In the genomic region with DNA sequence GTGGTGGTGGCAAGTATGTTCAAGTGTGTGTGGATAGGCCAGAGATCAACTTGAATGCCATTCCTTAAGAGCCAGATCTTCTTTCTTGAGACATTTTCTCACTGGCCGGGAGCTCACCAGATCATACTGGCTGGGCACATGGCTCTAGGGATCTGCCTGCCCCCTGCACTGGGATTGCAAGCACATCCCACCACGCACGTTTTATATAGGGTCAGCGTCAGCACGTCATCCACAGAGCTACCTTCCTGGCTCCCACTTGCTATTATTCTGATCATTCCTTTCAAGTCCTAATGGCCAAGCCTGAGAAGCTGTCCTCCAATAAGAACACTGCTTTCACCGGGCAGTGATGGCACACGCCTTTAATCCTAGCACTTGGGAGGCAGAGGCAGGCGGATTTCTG, we compare ENCODE assay signal across 23 mouse cellular contexts.
DNase-seq lines count a peak whose midpoint lies in the region; ATAC-seq lines count a peak whose summit lies in the region.
"Had no signal": no experiment of that assay in that cellular context is flagged by ENCODE, and none has a peak within 500 bp of the region (broad histone marks: within the 10 kb centered on the region; RNA-seq: fewer than 3 reads in every experiment).

No protein-coding gene starts in this region.

- no peak for ATAC-seq in intestine, embryonic 14.5 days (replicated peaks; ENCODE audit: low FRiP score, low TSS enrichment, low read depth)
- ATAC-seq in intestine, embryonic 15.5 days = no peak
- ATAC-seq: activated CD4-positive, CD25-positive, alpha-beta regulatory T cell, adult 4 months; CD4-positive, CD25-positive, alpha-beta regulatory T cell, adult 4 months; forebrain, embryonic 14.5 days; forebrain, embryonic 16.5 days; Patski had no signal

- no peaks in the 10 kb centered on the region for H3K9me3 ChIP-seq in intestine, embryonic 14.5 days (ENCODE audit: control insufficient read depth, low read length)
- H3K9me3 ChIP-seq in intestine, embryonic 15.5 days = no peaks in the 10 kb centered on the region
- H3K9me3 ChIP-seq: embryonic facial prominence, embryonic 13.5 days; forebrain, embryonic 10.5 days; forebrain, embryonic 12.5 days; G1E had no signal

- H3K36me3 ChIP-seq in intestine, embryonic 14.5 days (ENCODE audit: control insufficient read depth, insufficient read depth, low read length) = no peaks in the 10 kb centered on the region
- no peaks in the 10 kb centered on the region for H3K36me3 ChIP-seq in intestine, embryonic 15.5 days
- H3K36me3 ChIP-seq: embryonic facial prominence, embryonic 13.5 days; embryonic facial prominence, embryonic 15.5 days; forebrain, embryonic 10.5 days; forebrain, embryonic 12.5 days; G1E had no signal

- H3K27ac ChIP-seq in intestine, embryonic 14.5 days (ENCODE audit: low read depth) = no peak overlapping the region
- no peak overlapping the region for H3K27ac ChIP-seq in intestine, embryonic 15.5 days
- H3K27ac ChIP-seq: embryonic facial prominence, embryonic 13.5 days; embryonic facial prominence, embryonic 15.5 days; forebrain, embryonic 10.5 days; forebrain, embryonic 12.5 days had no signal

- H3K9ac ChIP-seq in intestine, embryonic 14.5 days (ENCODE audit: low read length) = no peak overlapping the region
- no peak overlapping the region for H3K9ac ChIP-seq in intestine, embryonic 15.5 days
- H3K9ac ChIP-seq: embryonic facial prominence, embryonic 13.5 days; embryonic facial prominence, embryonic 15.5 days; forebrain, embryonic 12.5 days had no signal

- WGBS in intestine, embryonic 14.5 days = 95% methylated on average over 8 of the region's 8 CpGs
- WGBS in intestine, embryonic 15.5 days = 91% methylated on average over 8 of the region's 8 CpGs

- H3K27me3 ChIP-seq in intestine, embryonic 14.5 days (replicated peaks; ENCODE audit: control insufficient read depth, insufficient read depth, low read length) = no peaks in the 10 kb centered on the region
- no peaks in the 10 kb centered on the region for H3K27me3 ChIP-seq in intestine, embryonic 15.5 days (replicated peaks)
- H3K27me3 ChIP-seq: CH12.LX; embryonic facial prominence, embryonic 13.5 days; embryonic facial prominence, embryonic 15.5 days; forebrain, embryonic 12.5 days; Patski had no signal

- no peak overlapping the region for H3K4me2 ChIP-seq in intestine, embryonic 14.5 days (ENCODE audit: low read length)
- H3K4me2 ChIP-seq in intestine, embryonic 15.5 days (replicated peaks) = no peak overlapping the region
- H3K4me2 ChIP-seq: embryonic facial prominence, embryonic 13.5 days; embryonic facial prominence, embryonic 15.5 days; forebrain, embryonic 12.5 days had no signal

- peak; percentile 73 for DNase-seq in heart, adult 11 months
- no peak for DNase-seq in heart, adult 18-20 months
- peak; percentile 15 for DNase-seq in intestine, embryonic 14.5 days (ENCODE audit: low spot score)
- no peak for DNase-seq in lung, postnatal 10 days
- DNase-seq: adrenal gland, adult 8-10 months; adrenal gland, postnatal 14 days; adrenal gland, postnatal 36 days; B cell, adult 2 months; cerebellum, adult 11-12 months; cerebellum, adult 9-10 months had no signal

- H3K4me1 ChIP-seq in intestine, embryonic 14.5 days (replicated peaks; ENCODE audit: control insufficient read depth, insufficient read depth, low read length) = 0 out of 2 replicates have a peak, but pooled peaks cover 5% of the 10 kb centered on the region
- no peaks in the 10 kb centered on the region; the same call in 1 of the 2 replicates for H3K4me1 ChIP-seq in intestine, embryonic 15.5 days (replicated peaks)
- H3K4me1 ChIP-seq: embryonic facial prominence, embryonic 13.5 days; embryonic facial prominence, embryonic 15.5 days; forebrain, embryonic 10.5 days; forebrain, embryonic 12.5 days had no signal

- H3K4me3 ChIP-seq in intestine, embryonic 14.5 days (ENCODE audit: low read depth, low read length) = no peak overlapping the region
- H3K4me3 ChIP-seq in intestine, embryonic 15.5 days (replicated peaks) = no peak overlapping the region
- H3K4me3 ChIP-seq: embryonic facial prominence, embryonic 13.5 days; embryonic facial prominence, embryonic 15.5 days; erythroblast, embryonic 14.5 days; forebrain, embryonic 10.5 days; forebrain, embryonic 12.5 days had no signal

Comparison
In these comparisons a context has a peak if more than half of its experiments do, and no peak if none do; other contexts are left out.
1. DNase-seq: peak in heart, adult 11 months (single experiment) and intestine, embryonic 14.5 days (single experiment); none in heart, adult 18-20 months (0 of 2) and lung, postnatal 10 days (single experiment).